Mouse (Mus musculus) mouse embryonic stem cell (cell line): ENCODE results near the gene Marveld1.

ENCODE experiments used
- in situ Hi-C, 2 experiments: fragments of 300-500 bp; cut with MboI; formaldehyde crosslinking; loops; 1 replicate in 1 of 2; 3 replicates in 1 of 2; pipeline ENCODE4 v1.14.3; 2019 to 2020; ENCODE audit warnings: low sequenced_read_pairs in 2 of 2, low pct_unique_long_range_greater_than_20kb in 1 of 2, mixed read lengths in 1 of 2; ENCODE audit not compliant: unreplicated experiment in 1 of 2

Marveld1 gene

GRCm38 (mm10) chr19:42163764-42164163 lies 16.6 kb downstream of the Marveld1 start, which contains the start of gene Zfyve27:
Gene Zfyve27, plus strand, starts transcription at chr19:42163951.
- in situ Hi-C loops: loop anchor here in 1 of 2 experiments (5.0 kb wide), 1 partner anchor 121 kb away; no protein-coding TSS in a partner anchor

GRCm38 (mm10) chr19:42164188-42164587 lies 17.0 kb downstream of the Marveld1 start:
- in situ Hi-C loops: loop anchor here in 1 of 2 experiments (5.0 kb wide), 1 partner anchor 122 kb away; no protein-coding TSS in a partner anchor

GRCm38 (mm10) chr19:42166130-42166529 lies 18.9 kb downstream of the Marveld1 start:
- in situ Hi-C loops: no loop called here

- in situ Hi-C loops: no loop called here
Observed at GRCm38 (mm10) chr19:42166766-42167165, 19.6 kb downstream of the Marveld1 start.

- in situ Hi-C loops: no loop called here
Observed at GRCm38 (mm10) chr19:42167489-42167888, 20.3 kb downstream of the Marveld1 start.

- in situ Hi-C loops: no loop called here
Observed at GRCm38 (mm10) chr19:42169322-42169975, 22.2 kb downstream of the Marveld1 start.

- in situ Hi-C loops: no loop called here
Observed at GRCm38 (mm10) chr19:42170025-42170969, 23.1 kb downstream of the Marveld1 start.

GRCm38 (mm10) chr19:42176841-42177240 lies 29.6 kb downstream of the Marveld1 start:
- in situ Hi-C loops: no loop called here

- in situ Hi-C loops: no loop called here
Observed at GRCm38 (mm10) chr19:42177461-42177860, 30.3 kb downstream of the Marveld1 start.

GRCm38 (mm10) chr19:42179356-42179755 lies 32.2 kb downstream of the Marveld1 start:
- in situ Hi-C loops: no loop called here

- in situ Hi-C loops: no loop called here
Observed at GRCm38 (mm10) chr19:42182673-42183072, 35.5 kb downstream of the Marveld1 start.

- in situ Hi-C loops: no loop called here
Observed at GRCm38 (mm10) chr19:42189735-42190134, 42.5 kb downstream of the Marveld1 start.

- in situ Hi-C loops: no loop called here
Observed at GRCm38 (mm10) chr19:42190494-42190893, 43.3 kb downstream of the Marveld1 start.

GRCm38 (mm10) chr19:42193311-42193710 lies 46.1 kb downstream of the Marveld1 start:
- in situ Hi-C loops: no loop called here

- in situ Hi-C loops: no loop called here
Observed at GRCm38 (mm10) chr19:42196378-42196777, 49.2 kb downstream of the Marveld1 start.

- in situ Hi-C loops: no loop called here
Observed at GRCm38 (mm10) chr19:42197066-42197465, 49.9 kb downstream of the Marveld1 start.

- in situ Hi-C loops: no loop called here
Observed at GRCm38 (mm10) chr19:42198026-42198425, 50.8 kb downstream of the Marveld1 start.
